Mouse (Mus musculus): Measurements from ENCODE around the gene Cd209g. TPM values are rescaled to one million over a fixed set of nuclear protein-coding genes. Genes with fewer than 3 reads are reported as not detected.

Gene Cd209g
- polyA plus RNA-seq, 1 experiment from 2014 or later, result 0.21 TPM

DNA sequence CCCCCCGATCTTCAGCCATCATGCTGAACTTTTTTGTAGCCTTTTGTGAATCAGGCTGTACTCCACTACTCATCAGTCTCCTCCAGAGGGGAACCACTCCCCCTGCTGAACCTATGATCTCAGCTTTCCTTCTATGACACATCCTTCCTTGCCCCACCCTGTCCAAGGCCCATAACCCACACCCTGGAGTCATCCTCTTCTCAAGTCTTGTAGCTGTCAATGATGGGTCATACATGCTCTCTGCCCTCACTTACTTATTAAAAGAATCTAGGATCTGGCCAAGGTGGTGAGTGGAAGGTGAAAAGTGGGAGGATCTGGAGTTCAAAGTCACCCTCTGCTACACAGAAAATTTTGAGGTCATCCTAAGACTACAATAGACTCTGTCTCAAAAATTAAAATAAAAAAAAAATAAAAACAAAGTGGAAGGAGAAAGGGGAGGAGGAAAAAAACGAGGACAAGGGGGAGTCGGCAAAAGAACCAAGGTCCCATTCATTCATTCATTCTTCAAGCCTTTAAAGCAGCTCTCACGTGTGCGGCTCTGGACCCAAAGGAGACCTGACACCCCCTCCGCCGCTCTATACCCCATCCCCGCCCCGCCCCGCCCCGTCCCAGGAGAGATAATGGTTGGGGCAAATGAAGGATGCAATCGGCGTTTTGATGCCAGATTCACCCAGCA, 31.4 kb downstream of the Cd209g start:
- Histone ChIP-seq H3K4me2 (ENCODE audit: low read depth, low read length) (peak overlapping the region; percentile 93), H3K27me3 (ENCODE audit: control insufficient read depth, insufficient read depth, low read depth, low read length) (no peaks in the 10 kb centered on the region), H3K27ac (ENCODE audit: low read length) (peak overlapping the region; percentile 76), H3K9me3 (replicated peaks; ENCODE audit: control insufficient read depth, low read length) (no peaks in the 10 kb centered on the region), H3K4me1 (ENCODE audit: control insufficient read depth, low read depth, low read length) (peaks cover 13% of the 10 kb centered on the region), H3K9ac (ENCODE audit: low read depth, low read length) (peak overlapping the region; percentile 64), H3K36me3 (ENCODE audit: control insufficient read depth, insufficient read depth) (no peaks in the 10 kb centered on the region), H3K4me3 (ENCODE audit: low read depth, low read length) (peak overlapping the region; percentile 79)
- WGBS (ENCODE audit: insufficient replicate concordance), result 5% methylated on average over 13 of the region's 13 CpGs
- ATAC-seq (ENCODE audit: low read depth), result no peak

GRCm38 (mm10) chr8:4165852-4166751, 32.2 kb downstream of the Cd209g start, which contains the start of gene Evi5l:
Gene Evi5l, plus strand, starts transcription at chr8:4166567.
- WGBS (ENCODE audit: insufficient replicate concordance), result under 1% methylated on average over 51 of the region's 51 CpGs
- H3K27ac ChIP-seq (ENCODE audit: low read length), result peak within 1 kb of the TSS; percentile 76
- peak; percentile 91 for ATAC-seq (ENCODE audit: low read depth)

DNA sequence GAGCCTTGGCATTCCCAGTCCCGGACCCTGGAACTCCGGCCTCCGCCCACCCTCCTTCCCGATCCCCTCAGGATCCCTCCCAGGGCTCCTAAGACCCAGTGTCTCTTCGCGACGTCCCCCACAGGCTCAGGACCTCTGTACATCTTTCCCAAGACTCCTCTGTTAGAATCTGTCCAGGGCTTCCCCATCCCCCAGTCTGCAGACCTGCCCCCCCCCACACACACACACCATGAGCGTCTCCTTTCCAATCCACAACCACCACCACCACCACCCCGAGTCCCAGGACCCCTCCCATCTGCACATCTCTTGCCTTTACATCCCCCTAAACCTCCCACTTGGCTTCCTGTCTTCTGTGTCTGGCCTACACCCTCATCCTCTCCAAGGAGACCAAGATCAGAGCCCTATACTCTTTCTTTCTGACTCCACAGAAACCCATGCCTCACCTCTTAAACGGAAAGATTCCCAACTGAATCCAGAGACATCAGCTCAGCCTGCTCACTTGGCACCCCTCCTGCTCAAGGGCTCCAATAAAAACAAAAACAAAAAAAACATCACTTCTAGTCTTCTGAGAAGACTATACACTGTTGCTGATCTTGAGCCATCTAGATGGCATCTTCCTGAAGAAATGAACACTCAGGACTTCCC, 33.1 kb downstream of the Cd209g start:
- Histone ChIP-seq H3K4me2 (ENCODE audit: low read depth, low read length) (peak overlapping the region; percentile 93), H3K27me3 (ENCODE audit: control insufficient read depth, insufficient read depth, low read depth, low read length) (no peaks in the 10 kb centered on the region), H3K4me3 (ENCODE audit: low read depth, low read length) (peak overlapping the region; percentile 79), H3K9me3 (replicated peaks; ENCODE audit: control insufficient read depth, low read length) (no peaks in the 10 kb centered on the region), H3K4me1 (ENCODE audit: control insufficient read depth, low read depth, low read length) (peaks cover 13% of the 10 kb centered on the region), H3K27ac (ENCODE audit: low read length) (no peak overlapping the region), H3K9ac (ENCODE audit: low read depth, low read length) (peak overlapping the region; percentile 82), H3K36me3 (ENCODE audit: control insufficient read depth, insufficient read depth) (no peaks in the 10 kb centered on the region)
- no peak for ATAC-seq (ENCODE audit: low read depth)
- 15% methylated on average over 10 of the region's 10 CpGs for WGBS (ENCODE audit: insufficient replicate concordance)

More at GRCm38 (mm10) chr8:4165852-4166751, 32.2 kb downstream of the Cd209g start, which contains the start of gene Evi5l:
- peak within 1 kb of the TSS; percentile 93 for H3K4me2 ChIP-seq (ENCODE audit: low read depth, low read length)
- H3K27me3 ChIP-seq (ENCODE audit: control insufficient read depth, insufficient read depth, low read depth, low read length), result no peaks in the 10 kb centered on the region
- H3K9ac ChIP-seq (ENCODE audit: low read depth, low read length), result peak within 1 kb of the TSS; percentile 82
- H3K9me3 ChIP-seq (replicated peaks; ENCODE audit: control insufficient read depth, low read length), result no peaks in the 10 kb centered on the region
- peak within 1 kb of the TSS; percentile 79 for H3K4me3 ChIP-seq (ENCODE audit: low read depth, low read length)
- H3K4me1 ChIP-seq (ENCODE audit: control insufficient read depth, low read depth, low read length), result peaks cover 13% of the 10 kb centered on the region
- no peaks in the 10 kb centered on the region for H3K36me3 ChIP-seq (ENCODE audit: control insufficient read depth, insufficient read depth)

DNA sequence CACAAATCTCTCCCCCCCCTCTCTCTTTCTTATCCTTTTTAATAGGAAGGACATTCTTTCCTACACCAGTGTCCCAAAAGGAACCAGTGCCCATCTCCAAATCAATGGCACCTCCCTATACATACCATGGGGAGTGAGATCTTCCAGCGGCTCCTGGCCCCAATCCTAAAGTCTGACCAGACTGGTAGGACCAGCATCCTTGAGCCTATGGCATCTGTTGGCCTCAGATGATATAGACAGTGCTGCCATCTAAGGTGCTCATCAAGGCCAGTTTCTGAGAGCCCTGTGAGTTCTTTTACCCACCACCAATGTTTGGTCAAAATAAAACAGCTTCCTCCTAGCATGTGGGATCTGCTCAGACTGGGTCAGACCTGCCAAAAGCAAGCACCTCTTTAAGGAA, 34.0 kb downstream of the Cd209g start:
- H3K4me2 ChIP-seq (ENCODE audit: low read depth, low read length), result no peak overlapping the region
- no peak overlapping the region for H3K4me3 ChIP-seq (ENCODE audit: low read depth, low read length)
- H3K27ac ChIP-seq (ENCODE audit: low read length), result no peak overlapping the region
- H3K9me3 ChIP-seq (replicated peaks; ENCODE audit: control insufficient read depth, low read length), result no peaks in the 10 kb centered on the region
- 88% methylated on average over 1 of the region's 1 CpGs for WGBS (ENCODE audit: insufficient replicate concordance)
- peaks cover 13% of the 10 kb centered on the region for H3K4me1 ChIP-seq (ENCODE audit: control insufficient read depth, low read depth, low read length)
- H3K27me3 ChIP-seq (ENCODE audit: control insufficient read depth, insufficient read depth, low read depth, low read length), result no peaks in the 10 kb centered on the region
- ATAC-seq (ENCODE audit: low read depth), result no peak
- no peak overlapping the region for H3K9ac ChIP-seq (ENCODE audit: low read depth, low read length)
- H3K36me3 ChIP-seq (ENCODE audit: control insufficient read depth, insufficient read depth), result no peaks in the 10 kb centered on the region

DNA sequence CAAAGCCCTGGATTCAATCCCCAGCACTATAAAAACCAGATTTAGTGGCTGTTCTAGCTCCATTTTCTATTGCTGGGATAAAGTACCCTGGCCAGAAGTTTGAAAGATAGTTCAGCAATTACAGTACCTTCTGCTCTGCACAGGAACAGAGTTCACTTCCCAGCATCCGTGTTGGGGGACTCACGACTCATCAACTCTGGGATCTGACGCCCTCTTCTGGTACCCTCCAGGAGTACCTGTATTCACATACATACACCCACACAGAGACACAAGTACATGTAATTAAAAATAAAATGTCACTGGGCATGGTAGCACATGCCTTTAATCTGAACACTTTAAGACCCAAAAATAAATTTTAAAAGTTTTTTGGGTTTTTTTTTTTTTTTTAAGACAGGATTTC, 38.6 kb downstream of the Cd209g start:
- 0 out of 2 replicates have a peak, but pooled peaks cover 3% of the 10 kb centered on the region for H3K4me1 ChIP-seq (ENCODE audit: control insufficient read depth, low read depth, low read length)
- no peak overlapping the region for H3K4me3 ChIP-seq (ENCODE audit: low read depth, low read length)
- no peaks in the 10 kb centered on the region for H3K9me3 ChIP-seq (replicated peaks; ENCODE audit: control insufficient read depth, low read length)
- WGBS (ENCODE audit: insufficient replicate concordance), result 51% methylated on average over 3 of the region's 3 CpGs
- no peak overlapping the region for H3K27ac ChIP-seq (ENCODE audit: low read length)
- no peaks in the 10 kb centered on the region for H3K36me3 ChIP-seq (ENCODE audit: control insufficient read depth, insufficient read depth)
- no peak for ATAC-seq (ENCODE audit: low read depth)
- no peaks in the 10 kb centered on the region for H3K27me3 ChIP-seq (ENCODE audit: control insufficient read depth, insufficient read depth, low read depth, low read length)
- no peak overlapping the region for H3K4me2 ChIP-seq (ENCODE audit: low read depth, low read length)
- no peak overlapping the region for H3K9ac ChIP-seq (ENCODE audit: low read depth, low read length)

DNA sequence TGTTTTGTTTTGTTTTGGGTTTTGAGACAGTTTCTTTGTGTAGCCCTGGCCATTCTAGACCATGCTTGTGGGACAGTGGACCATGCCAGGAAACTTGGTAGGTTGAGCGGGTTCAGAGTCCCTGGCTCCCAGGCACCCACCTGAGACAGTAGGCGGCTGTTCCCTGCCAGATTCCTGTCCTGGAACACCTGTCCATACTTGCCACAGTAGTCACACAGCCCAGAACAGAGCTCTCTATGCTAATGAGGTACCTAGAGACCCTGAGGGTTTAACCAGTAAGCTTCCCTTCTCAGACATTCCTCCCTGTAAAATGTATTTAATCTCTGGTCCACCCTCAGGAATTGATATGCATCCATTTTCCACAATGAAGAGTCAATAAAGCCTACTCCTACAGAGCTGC, 40.1 kb downstream of the Cd209g start:
- Histone ChIP-seq H3K36me3 (ENCODE audit: control insufficient read depth, insufficient read depth) (no peaks in the 10 kb centered on the region), H3K27ac (ENCODE audit: low read length) (no peak overlapping the region), H3K4me1 (ENCODE audit: control insufficient read depth, low read depth, low read length) (0 out of 2 replicates have a peak, but pooled peaks cover 3% of the 10 kb centered on the region), H3K4me2 (ENCODE audit: low read depth, low read length) (no peak overlapping the region), H3K9me3 (replicated peaks; ENCODE audit: control insufficient read depth, low read length) (no peaks in the 10 kb centered on the region), H3K27me3 (ENCODE audit: control insufficient read depth, insufficient read depth, low read depth, low read length) (no peaks in the 10 kb centered on the region), H3K4me3 (ENCODE audit: low read depth, low read length) (no peak overlapping the region), H3K9ac (ENCODE audit: low read depth, low read length) (no peak overlapping the region)
- ATAC-seq (ENCODE audit: low read depth), result no peak
- 67% methylated on average over 2 of the region's 2 CpGs for WGBS (ENCODE audit: insufficient replicate concordance)

GRCm38 (mm10) chr8:4183409-4183808, 49.5 kb downstream of the Cd209g start:
- no peak for ATAC-seq (ENCODE audit: low read depth)
- Histone ChIP-seq H3K27me3 (ENCODE audit: control insufficient read depth, insufficient read depth, low read depth, low read length) (no peaks in the 10 kb centered on the region), H3K4me1 (ENCODE audit: control insufficient read depth, low read depth, low read length) (peaks cover 4% of the 10 kb centered on the region), H3K4me2 (ENCODE audit: low read depth, low read length) (no peak overlapping the region), H3K4me3 (ENCODE audit: low read depth, low read length) (no peak overlapping the region), H3K27ac (ENCODE audit: low read length) (no peak overlapping the region), H3K9me3 (replicated peaks; ENCODE audit: control insufficient read depth, low read length) (no peaks in the 10 kb centered on the region), H3K9ac (ENCODE audit: low read depth, low read length) (no peak overlapping the region), H3K36me3 (ENCODE audit: control insufficient read depth, insufficient read depth) (no peaks in the 10 kb centered on the region)
- whole genome bisulfite sequencing (ENCODE audit: insufficient replicate concordance), result 70% methylated on average over 8 of the region's 8 CpGs

- ATAC-seq (ENCODE audit: low read depth), result peak; percentile 59
- WGBS (ENCODE audit: insufficient replicate concordance), result 82% methylated on average over 2 of the region's 2 CpGs
- H3K4me2 ChIP-seq (ENCODE audit: low read depth, low read length), result no peak overlapping the region
- H3K4me1 ChIP-seq (ENCODE audit: control insufficient read depth, low read depth, low read length), result peaks cover 17% of the 10 kb centered on the region
- no peak overlapping the region for H3K9ac ChIP-seq (ENCODE audit: low read depth, low read length)
- no peaks in the 10 kb centered on the region for H3K36me3 ChIP-seq (ENCODE audit: control insufficient read depth, insufficient read depth)
- no peaks in the 10 kb centered on the region for H3K9me3 ChIP-seq (replicated peaks; ENCODE audit: control insufficient read depth, low read length)
- no peak overlapping the region for H3K4me3 ChIP-seq (ENCODE audit: low read depth, low read length)
- H3K27ac ChIP-seq (ENCODE audit: low read length), result peak overlapping the region; percentile 62
- no peaks in the 10 kb centered on the region for H3K27me3 ChIP-seq (ENCODE audit: control insufficient read depth, insufficient read depth, low read depth, low read length)
Measured at GRCm38 (mm10) chr8:4186151-4186550, 52.3 kb downstream of the Cd209g start.
